Mouse (Mus musculus) thymus, adult 2 months (tissue): ENCODE data around the gene Lrrc47. TPM values are rescaled to one million over a fixed set of nuclear protein-coding genes. Genes with fewer than 3 reads are reported as not detected.

Source experiments
- DNase-seq: peaks from one replicate; pipeline ENCODE4 v3.0.0; 2021
- H3K27ac ChIP-seq: fragments of 200-500 bp; 2 replicates; pipeline ENCODE4 v1.5.1; 2012; ENCODE audit warnings: low read length, control low read depth; ENCODE audit not compliant: control insufficient read depth, insufficient read depth
- H3K27me3 ChIP-seq: fragments of 200-500 bp; 2 replicates; pipeline ENCODE4 v1.6.1; 2012; ENCODE audit warnings: mild to moderate bottlenecking, low read length, moderate library complexity, mixed read lengths; ENCODE audit not compliant: control insufficient read depth, insufficient read depth
- H3K36me3 ChIP-seq: fragments of 200-500 bp; 2 replicates; pipeline ENCODE4 v1.6.1; 2012; ENCODE audit warnings: mild to moderate bottlenecking, low read length, moderate library complexity; ENCODE audit not compliant: control insufficient read depth, insufficient read depth
- H3K4me1 ChIP-seq: fragments of 200-500 bp; replicated peaks from 2 replicates; pipeline ENCODE4 v1.6.1; 2012; ENCODE audit warnings: low read length; ENCODE audit not compliant: control insufficient read depth, insufficient read depth
- H3K4me3 ChIP-seq: fragments of 200-500 bp; 2 replicates; pipeline ENCODE4 v1.5.1; 2012; ENCODE audit warnings: mild to moderate bottlenecking, low read length, control low read depth, moderate library complexity; ENCODE audit not compliant: control insufficient read depth, insufficient read depth
- CTCF ChIP-seq: fragments of 200-500 bp; IDR thresholded peaks from 2 replicates; pipeline ENCODE4 v1.5.1; 2012; ENCODE audit warnings: mild to moderate bottlenecking, control low read depth, low read length, moderate library complexity, borderline replicate concordance; ENCODE audit not compliant: control insufficient read depth, poor library complexity, insufficient read depth; ENCODE audit errors: extremely low read depth
- POLR2A ChIP-seq: fragments of 200-500 bp; IDR thresholded peaks from 2 replicates; pipeline ENCODE4 v1.6.1; 2012; ENCODE audit warnings: mild to moderate bottlenecking, low read length, control low read depth, moderate library complexity; ENCODE audit not compliant: control insufficient read depth, poor library complexity, insufficient read depth; ENCODE audit errors: extremely low read depth
- WGBS: fragments of 180-500 bp; shearing (Covaris S2); methylation state at CpG from one replicate; pipeline ENCODE4 v1.1.7; 2018; 5-methylcytosine and 5-hydroxymethylcytosine counted together
- polyA plus RNA-seq: library from polyadenylated mRNA; depleted of rRNA; stranded (reverse); fragments of >200 nt; gene quantifications from 2 replicates; pipeline ENCODE4 v1.2.3, GENCODE M21; 2012

Lrrc47 gene
- polyA plus RNA-seq, 1 experiment: 118 TPM

DNA sequence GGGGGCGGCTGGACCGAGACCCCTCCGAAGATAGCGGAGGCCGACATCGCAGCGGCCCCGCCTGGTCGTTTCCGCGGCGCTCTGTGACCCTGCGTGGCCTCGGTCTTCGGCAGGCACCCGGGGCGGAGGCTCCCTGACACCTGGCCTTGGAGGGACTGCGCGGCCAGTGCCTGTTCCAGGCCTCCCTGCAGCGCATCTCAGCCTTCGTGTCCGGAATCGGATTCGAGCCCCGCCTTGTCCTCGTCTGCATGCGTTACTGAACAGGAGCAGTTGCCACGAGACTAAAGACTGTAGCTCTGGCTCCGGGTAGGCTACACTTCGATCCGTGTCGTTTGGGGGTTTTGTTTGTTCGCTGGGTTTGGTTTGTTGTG is 36.3 kb upstream of the Lrrc47 start:
- no peak for DNase-seq
- Histone ChIP-seq H3K36me3 (peaks cover 5% of the 10 kb centered on the region), H3K4me1 (peaks cover 9% of the 10 kb centered on the region), H3K27me3 (no peaks in the 10 kb centered on the region), H3K27ac (no peak overlapping the region), H3K4me3 (peak overlapping the region; percentile 95)
- no peak for TF ChIP-seq CTCF
- under 1% methylated on average over 33 of the region's 33 CpGs for WGBS

DNA sequence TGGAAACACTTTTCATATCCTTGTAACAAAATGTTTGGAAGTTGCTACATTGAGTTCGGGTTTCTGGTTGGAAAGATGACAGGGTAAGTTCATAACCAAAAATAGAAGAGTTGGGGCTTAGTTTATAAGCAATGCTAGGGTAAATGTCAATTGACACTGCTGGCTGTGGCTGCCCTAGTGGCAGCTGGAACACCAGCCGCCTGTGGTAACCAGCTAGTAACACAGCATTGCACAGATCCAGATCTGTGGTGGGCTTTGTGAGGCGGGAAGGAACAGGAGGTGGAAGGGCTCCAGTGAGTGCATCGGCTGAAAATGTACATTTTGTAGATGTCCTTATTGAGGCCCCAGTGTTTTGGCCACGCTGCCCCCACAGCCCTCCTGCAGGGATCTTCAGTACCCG is 35.8 kb upstream of the Lrrc47 start:
- H3K36me3 ChIP-seq: peaks cover 5% of the 10 kb centered on the region
- 30% methylated on average over 6 of the region's 6 CpGs for WGBS
- no peak for DNase-seq
- TF ChIP-seq POLR2A: no peak
- TF ChIP-seq CTCF: no peak
- peak overlapping the region; percentile 10; the same call in 1 of the 2 replicates for H3K4me3 ChIP-seq
- H3K27ac ChIP-seq: no peak overlapping the region
- H3K27me3 ChIP-seq: no peaks in the 10 kb centered on the region
- H3K4me1 ChIP-seq: peaks cover 9% of the 10 kb centered on the region

DNA sequence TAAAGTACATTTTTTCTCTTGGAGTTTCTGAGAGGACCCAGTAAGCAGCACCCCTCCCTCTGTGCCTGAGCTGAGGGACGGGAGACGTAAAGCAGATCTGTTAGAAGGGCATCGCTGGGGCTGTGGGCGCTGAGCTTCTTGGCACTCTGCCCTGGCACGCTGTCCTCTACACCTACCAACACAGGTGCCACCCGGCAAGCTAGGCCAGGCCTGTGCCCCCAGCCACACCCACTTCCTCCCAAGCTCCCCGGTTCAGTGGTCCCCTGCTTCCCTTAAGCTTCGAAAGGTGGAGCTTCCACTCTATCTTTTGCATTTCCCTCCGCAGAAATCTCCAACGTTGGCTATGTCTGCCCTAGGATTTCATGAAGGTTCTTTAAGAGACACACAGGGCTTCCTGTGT is 32.3 kb upstream of the Lrrc47 start:
- Histone ChIP-seq H3K4me3 (no peak overlapping the region), H3K4me1 (peaks cover 6% of the 10 kb centered on the region), H3K36me3 (peaks cover 4% of the 10 kb centered on the region; the same call in 1 of the 2 replicates), H3K27me3 (no peaks in the 10 kb centered on the region), H3K27ac (no peak overlapping the region)
- 23% methylated on average over 10 of the region's 10 CpGs for WGBS
- no peak for TF ChIP-seq CTCF
- TF ChIP-seq POLR2A: no peak
- no peak for DNase-seq

DNA sequence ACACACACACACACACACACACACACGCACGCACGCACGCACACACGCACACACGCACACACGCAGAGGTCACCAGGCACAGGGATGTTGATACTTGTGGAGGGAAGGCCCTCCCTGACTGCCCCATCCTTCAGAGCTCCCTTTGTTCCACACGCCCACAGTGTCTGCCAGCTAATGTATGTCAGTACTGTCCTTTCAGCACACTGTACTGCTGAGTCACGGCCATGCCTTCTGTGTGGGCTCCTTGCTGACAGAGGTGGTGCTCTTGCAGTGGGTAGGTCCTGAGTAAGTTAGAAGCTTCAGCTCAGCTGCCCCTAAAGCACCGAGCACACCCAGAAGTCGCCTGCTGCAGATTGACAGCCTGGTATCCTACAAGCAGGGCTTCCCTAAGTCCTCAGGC is 31.1 kb upstream of the Lrrc47 start:
- peaks cover 4% of the 10 kb centered on the region for H3K4me1 ChIP-seq
- TF ChIP-seq POLR2A: no peak
- TF ChIP-seq CTCF: no peak
- H3K4me3 ChIP-seq: no peak overlapping the region
- peaks cover 12% of the 10 kb centered on the region for H3K36me3 ChIP-seq
- WGBS: 93% methylated on average over 11 of the region's 11 CpGs
- no peak overlapping the region for H3K27ac ChIP-seq
- H3K27me3 ChIP-seq: no peaks in the 10 kb centered on the region
- DNase-seq: no peak

DNA sequence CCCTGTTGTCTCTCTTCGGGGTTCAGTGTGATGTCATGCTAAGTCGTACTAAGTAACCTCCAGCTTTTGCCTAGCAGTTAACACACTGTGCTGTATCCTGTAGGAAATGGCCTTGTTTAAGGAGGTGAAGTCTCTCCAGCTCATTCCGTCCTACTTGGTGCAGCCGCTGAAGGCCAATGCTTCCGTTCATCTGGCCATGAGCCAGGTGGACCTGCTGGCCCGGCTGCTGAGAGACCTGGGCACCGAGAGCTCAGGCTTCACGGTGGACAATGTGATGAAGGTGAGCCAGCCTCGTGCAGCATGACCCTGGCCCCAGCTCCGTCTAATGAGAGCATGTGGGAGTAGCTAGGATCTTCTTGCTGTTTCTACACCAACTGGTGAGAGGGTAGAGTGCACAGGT is 18.8 kb upstream of the Lrrc47 start:
- DNase-seq: no peak
- H3K27me3 ChIP-seq: no peaks in the 10 kb centered on the region
- H3K4me1 ChIP-seq: no peaks in the 10 kb centered on the region
- no peak overlapping the region for H3K4me3 ChIP-seq
- no peak overlapping the region for H3K27ac ChIP-seq
- TF ChIP-seq CTCF (no peak), POLR2A (no peak)
- peaks cover 42% of the 10 kb centered on the region for H3K36me3 ChIP-seq
- 89% methylated on average over 10 of the region's 10 CpGs for WGBS

DNA sequence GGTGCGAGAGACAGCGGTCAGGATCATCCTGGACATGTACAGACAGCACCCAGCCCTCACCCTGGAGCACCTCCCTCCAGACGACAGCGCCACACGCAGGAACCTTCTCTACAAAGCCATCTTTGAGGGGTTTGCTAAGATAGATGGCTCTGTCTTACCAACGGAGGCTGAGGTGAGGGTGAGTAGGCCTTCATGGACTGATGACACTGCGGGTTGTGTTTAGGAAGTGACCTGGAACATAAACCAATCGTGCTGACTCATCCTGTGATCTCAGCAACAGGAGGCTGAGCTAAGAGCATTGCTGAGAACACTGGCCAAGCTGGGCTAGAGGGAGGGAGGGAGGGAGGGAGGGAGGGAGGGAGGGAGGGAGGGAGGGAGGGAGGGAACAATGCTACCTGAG is 18.0 kb upstream of the Lrrc47 start:
- Histone ChIP-seq H3K36me3 (peaks cover 37% of the 10 kb centered on the region), H3K4me3 (no peak overlapping the region), H3K27me3 (no peaks in the 10 kb centered on the region), H3K4me1 (no peaks in the 10 kb centered on the region), H3K27ac (no peak overlapping the region)
- WGBS: 93% methylated on average over 8 of the region's 8 CpGs
- no peak for DNase-seq
- no peak for TF ChIP-seq POLR2A
- no peak for TF ChIP-seq CTCF

DNA sequence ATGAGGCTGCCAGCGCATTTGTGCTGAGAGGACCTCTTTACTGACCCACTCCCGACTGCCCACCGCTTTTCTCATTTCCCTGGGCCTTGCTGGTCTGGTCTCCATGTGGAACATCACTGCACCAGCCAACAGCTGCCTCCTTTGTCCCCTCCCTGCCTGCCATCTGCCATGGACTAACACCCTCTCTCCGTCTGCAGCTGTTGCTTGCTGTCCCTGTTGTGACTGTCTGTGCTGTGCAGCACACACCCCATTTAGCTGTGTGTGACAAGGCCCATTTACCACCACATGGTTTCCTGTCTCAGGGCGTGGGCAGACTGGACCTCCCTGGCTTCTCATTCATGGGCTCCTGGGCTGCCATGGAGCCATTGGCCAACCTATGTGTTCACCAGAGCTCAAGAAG is 6.0 kb upstream of the Lrrc47 start:
- TF ChIP-seq CTCF (no peak), POLR2A (no peak)
- 97% methylated on average over 5 of the region's 5 CpGs for WGBS
- H3K4me3 ChIP-seq: no peak overlapping the region

More for the DNA sequence above, 6.0 kb upstream of the Lrrc47 start:
- no peak overlapping the region for H3K27ac ChIP-seq
- H3K36me3 ChIP-seq: peaks cover 9% of the 10 kb centered on the region
- H3K27me3 ChIP-seq: no peaks in the 10 kb centered on the region
- DNase-seq: no peak
- no peaks in the 10 kb centered on the region for H3K4me1 ChIP-seq
